Mouse (Mus musculus): ENCODE results near the gene Col23a1. TPM values are rescaled to one million over a fixed set of nuclear protein-coding genes. Genes with fewer than 3 reads are reported as not detected.

The Col23a1 gene
- polyA plus RNA-seq, 1 experiment: 1.5 TPM

GRCm38 (mm10) chr11:51342776-51343175, 53.1 kb downstream of the Col23a1 start:
- no peak for DNase-seq (ENCODE audit: low read depth in 1 of 2, low spot score in 2 of 2)
- 83% methylated on average over 6 of the region's 6 CpGs for WGBS

GRCm38 (mm10) chr11:51343312-51343711, 53.6 kb downstream of the Col23a1 start:
- WGBS: 80% methylated on average over 4 of the region's 4 CpGs

More at GRCm38 (mm10) chr11:51342776-51343175, 53.1 kb downstream of the Col23a1 start:
- Histone ChIP-seq H3K4me1 (ENCODE audit: control insufficient read depth, insufficient read depth, insufficient read length) (no peaks in the 10 kb centered on the region), H3K27me3 (ENCODE audit: control insufficient read depth, insufficient read depth, low read length) (no peaks in the 10 kb centered on the region), H3K27ac (ENCODE audit: insufficient read depth, low read length) (no peak overlapping the region), H3K4me3 (ENCODE audit: extremely low read depth, insufficient read depth, insufficient read length) (no peak overlapping the region), H3K36me3 (ENCODE audit: control insufficient read depth, insufficient read depth, low read length) (no peaks in the 10 kb centered on the region)
- no peak for TF ChIP-seq POLR2A (IDR thresholded peaks at IDR 0.05; ENCODE audit: low read depth, low read length)
- TF ChIP-seq CTCF (IDR thresholded peaks at IDR 0.05; ENCODE audit: extremely low read depth, insufficient read depth, insufficient read length, insufficient replicate concordance): no peak

GRCm38 (mm10) chr11:51343728-51344289, 54.1 kb downstream of the Col23a1 start:
- Histone ChIP-seq H3K27me3 (ENCODE audit: control insufficient read depth, insufficient read depth, low read length) (no peaks in the 10 kb centered on the region), H3K4me3 (ENCODE audit: extremely low read depth, insufficient read depth, insufficient read length) (no peak overlapping the region), H3K4me1 (ENCODE audit: control insufficient read depth, insufficient read depth, insufficient read length) (no peaks in the 10 kb centered on the region), H3K36me3 (ENCODE audit: control insufficient read depth, insufficient read depth, low read length) (no peaks in the 10 kb centered on the region), H3K27ac (ENCODE audit: insufficient read depth, low read length) (no peak overlapping the region)
- WGBS: 89% methylated on average over 5 of the region's 5 CpGs
- no peak for DNase-seq (ENCODE audit: low read depth in 1 of 2, low spot score in 2 of 2)
- TF ChIP-seq POLR2A (IDR thresholded peaks at IDR 0.05; ENCODE audit: low read depth, low read length) (no peak), CTCF (IDR thresholded peaks at IDR 0.05; ENCODE audit: extremely low read depth, insufficient read depth, insufficient read length, insufficient replicate concordance) (no peak)

More at GRCm38 (mm10) chr11:51343312-51343711, 53.6 kb downstream of the Col23a1 start:
- DNase-seq (ENCODE audit: low read depth in 1 of 2, low spot score in 2 of 2): no peak
- H3K4me3 ChIP-seq (ENCODE audit: extremely low read depth, insufficient read depth, insufficient read length): no peak overlapping the region
- H3K36me3 ChIP-seq (ENCODE audit: control insufficient read depth, insufficient read depth, low read length): no peaks in the 10 kb centered on the region
- no peaks in the 10 kb centered on the region for H3K27me3 ChIP-seq (ENCODE audit: control insufficient read depth, insufficient read depth, low read length)
- H3K4me1 ChIP-seq (ENCODE audit: control insufficient read depth, insufficient read depth, insufficient read length): no peaks in the 10 kb centered on the region
- no peak for TF ChIP-seq POLR2A (IDR thresholded peaks at IDR 0.05; ENCODE audit: low read depth, low read length)
- TF ChIP-seq CTCF (IDR thresholded peaks at IDR 0.05; ENCODE audit: extremely low read depth, insufficient read depth, insufficient read length, insufficient replicate concordance): no peak
- H3K27ac ChIP-seq (ENCODE audit: insufficient read depth, low read length): no peak overlapping the region

- Histone ChIP-seq H3K36me3 (ENCODE audit: control insufficient read depth, insufficient read depth, low read length) (no peaks in the 10 kb centered on the region), H3K27ac (ENCODE audit: insufficient read depth, low read length) (no peak overlapping the region), H3K27me3 (ENCODE audit: control insufficient read depth, insufficient read depth, low read length) (no peaks in the 10 kb centered on the region), H3K4me3 (ENCODE audit: extremely low read depth, insufficient read depth, insufficient read length) (no peak overlapping the region), H3K4me1 (ENCODE audit: control insufficient read depth, insufficient read depth, insufficient read length) (no peaks in the 10 kb centered on the region)
- 89% methylated on average over 21 of the region's 21 CpGs for WGBS
- no peak for DNase-seq (ENCODE audit: low read depth in 1 of 2, low spot score in 2 of 2)
- TF ChIP-seq CTCF (IDR thresholded peaks at IDR 0.05; ENCODE audit: extremely low read depth, insufficient read depth, insufficient read length, insufficient replicate concordance) (no peak), POLR2A (IDR thresholded peaks at IDR 0.05; ENCODE audit: low read depth, low read length) (no peak)
These were observed 56.1 kb downstream of the Col23a1 start for GRCm38 (mm10) chr11:51345481-51346465.

- no peaks in the 10 kb centered on the region for H3K36me3 ChIP-seq (ENCODE audit: control insufficient read depth, insufficient read depth, low read length)
- H3K4me1 ChIP-seq (ENCODE audit: control insufficient read depth, insufficient read depth, insufficient read length): no peaks in the 10 kb centered on the region
- H3K27ac ChIP-seq (ENCODE audit: insufficient read depth, low read length): no peak overlapping the region
- TF ChIP-seq POLR2A (IDR thresholded peaks at IDR 0.05; ENCODE audit: low read depth, low read length) (no peak), CTCF (IDR thresholded peaks at IDR 0.05; ENCODE audit: extremely low read depth, insufficient read depth, insufficient read length, insufficient replicate concordance) (no peak)
- H3K27me3 ChIP-seq (ENCODE audit: control insufficient read depth, insufficient read depth, low read length): no peaks in the 10 kb centered on the region
- DNase-seq (ENCODE audit: low read depth in 1 of 2, low spot score in 2 of 2): no peak
- WGBS: 78% methylated on average over 2 of the region's 2 CpGs
- H3K4me3 ChIP-seq (ENCODE audit: extremely low read depth, insufficient read depth, insufficient read length): no peak overlapping the region
These were observed 58.0 kb downstream of the Col23a1 start for GRCm38 (mm10) chr11:51347756-51348155.

- no peak for TF ChIP-seq CTCF (IDR thresholded peaks at IDR 0.05; ENCODE audit: extremely low read depth, insufficient read depth, insufficient read length, insufficient replicate concordance)
- no peak for TF ChIP-seq POLR2A (IDR thresholded peaks at IDR 0.05; ENCODE audit: low read depth, low read length)
- Histone ChIP-seq H3K27ac (ENCODE audit: insufficient read depth, low read length) (no peak overlapping the region), H3K4me3 (ENCODE audit: extremely low read depth, insufficient read depth, insufficient read length) (no peak overlapping the region), H3K4me1 (ENCODE audit: control insufficient read depth, insufficient read depth, insufficient read length) (no peaks in the 10 kb centered on the region), H3K36me3 (ENCODE audit: control insufficient read depth, insufficient read depth, low read length) (no peaks in the 10 kb centered on the region), H3K27me3 (ENCODE audit: control insufficient read depth, insufficient read depth, low read length) (no peaks in the 10 kb centered on the region)
- no peak for DNase-seq (ENCODE audit: low read depth in 1 of 2, low spot score in 2 of 2)
These were observed 59.9 kb downstream of the Col23a1 start for GRCm38 (mm10) chr11:51349665-51350064.
